Mouse (Mus musculus) liver, postnatal 0 days (tissue): Measurements from ENCODE around the gene Fam166b. TPM values are rescaled to one million over a fixed set of nuclear protein-coding genes. Genes with fewer than 3 reads are reported as not detected.

ENCODE experiments used
- ATAC-seq: fragments of 200-750 bp; cut with Nextera tagmentation; 2 replicates; pipeline ENCODE4 v1.8.0; 2017; ENCODE audit warnings: mild to moderate bottlenecking, moderate library complexity
- DNase-seq: peaks from one replicate; pipeline ENCODE4 v3.0.0-alpha.2; 2016
- H3K27ac ChIP-seq: fragments of 300-500 bp; sonication (generic); 2 replicates; pipeline ENCODE4 v1.5.1; 2014; ENCODE audit warnings: antibody characterized with exemption, moderate library complexity, mild to moderate bottlenecking, low read depth
- H3K27me3 ChIP-seq: fragments of 300-500 bp; sonication (generic); 2 replicates; pipeline ENCODE4 v1.6.1; 2014; ENCODE audit warnings: low read length, control low read depth, mixed read lengths; ENCODE audit not compliant: insufficient read depth
- H3K36me3 ChIP-seq: fragments of 300-500 bp; sonication (generic); replicated peaks from 2 replicates; pipeline ENCODE4 v1.6.1; 2014; ENCODE audit warnings: mild to moderate bottlenecking, control low read depth, low read length, moderate library complexity, mixed read lengths; ENCODE audit not compliant: insufficient read depth
- H3K4me1 ChIP-seq: fragments of 300-500 bp; sonication (generic); 2 replicates; pipeline ENCODE4 v1.6.1; 2014; ENCODE audit warnings: antibody characterized with exemption, mild to moderate bottlenecking, control low read depth; ENCODE audit not compliant: insufficient read depth
- H3K4me2 ChIP-seq: fragments of 300-500 bp; sonication (generic); 2 replicates; pipeline ENCODE4 v1.6.1; 2014; ENCODE audit warnings: low read depth, mild to moderate bottlenecking, low read length, moderate library complexity, mixed read lengths
- H3K4me3 ChIP-seq: fragments of 300-500 bp; sonication (generic); 2 replicates; pipeline ENCODE4 v1.5.1; 2014; ENCODE audit warnings: low read depth, low read length
- H3K9ac ChIP-seq: fragments of 300-500 bp; sonication (generic); replicated peaks from 2 replicates; pipeline ENCODE4 v1.6.1; 2014; ENCODE audit warnings: mild to moderate bottlenecking, moderate library complexity
- H3K9me3 ChIP-seq: fragments of 300-500 bp; sonication (generic); 2 replicates; pipeline ENCODE4 v1.6.1; 2016; ENCODE audit warnings: mild to moderate bottlenecking, control low read depth, low read length, mixed read lengths
- CTCF ChIP-seq: sonication (generic); IDR thresholded peaks from 2 replicates; pipeline ENCODE4 v1.5.1; 2016; ENCODE audit warnings: antibody characterized with exemption, low read depth
- EP300 ChIP-seq: IDR thresholded peaks from 2 replicates; pipeline ENCODE4 v1.6.1; 2016; ENCODE audit warnings: antibody characterized with exemption, low read depth, mild to moderate bottlenecking
- WGBS: fragments of 180-500 bp; shearing (Covaris S2); extraction: QIAGEN DNeasy Blood & Tissue Kit; methylation state at CpG from one replicate; pipeline ENCODE4 v1.1.7; 2014; ENCODE audit not compliant: insufficient replicate concordance; 5-methylcytosine and 5-hydroxymethylcytosine counted together
- polyA plus RNA-seq: library from polyadenylated mRNA; unstranded; fragments of >200 nt; fragmentation: Nextera tagmentation; extraction: Ambion mirVana; gene quantifications from 2 replicates; pipeline ENCODE4 v1.2.1, GENCODE M21; 2015

Gene Fam166b
- polyA plus RNA-seq, 1 experiment from 2014 or later: 0.14 TPM

- Histone ChIP-seq H3K27ac (no peak overlapping the region), H3K4me1 (peaks cover 13% of the 10 kb centered on the region), H3K4me3 (no peak overlapping the region), H3K27me3 (no peaks in the 10 kb centered on the region), H3K36me3 (no peaks in the 10 kb centered on the region), H3K9me3 (no peaks in the 10 kb centered on the region), H3K9ac (no peak overlapping the region), H3K4me2 (no peak overlapping the region)
- WGBS: 51% methylated on average over 10 of the region's 10 CpGs
- no peak for ATAC-seq
- DNase-seq: no peak
- no peak for TF ChIP-seq EP300
- no peak for TF ChIP-seq CTCF
These were observed 28.0 kb downstream of the Fam166b start for GRCm38 (mm10) chr4:43400976-43401375.

GRCm38 (mm10) chr4:43399391-43400131 is 29.4 kb downstream of the Fam166b start:
- peak overlapping the region; percentile 39; the same call in 1 of the 2 replicates for H3K27ac ChIP-seq

GRCm38 (mm10) chr4:43398829-43399331 is 30.1 kb downstream of the Fam166b start:
- peaks cover 27% of the 10 kb centered on the region for H3K4me1 ChIP-seq
- H3K9me3 ChIP-seq: no peaks in the 10 kb centered on the region
- peak overlapping the region; percentile 39 for H3K27ac ChIP-seq
- H3K4me3 ChIP-seq: no peak overlapping the region
- no peak for TF ChIP-seq CTCF
- TF ChIP-seq EP300: no peak
- no peaks in the 10 kb centered on the region for H3K36me3 ChIP-seq
- 0 out of 2 replicates have a peak overlapping the region, but pooled peaks have one; percentile 9 for H3K4me2 ChIP-seq
- no peaks in the 10 kb centered on the region for H3K27me3 ChIP-seq
- 53% methylated on average over 17 of the region's 17 CpGs for WGBS
- DNase-seq (peak; percentile 34), ATAC-seq (no peak)
- no peak overlapping the region for H3K9ac ChIP-seq

More at GRCm38 (mm10) chr4:43399391-43400131, 29.4 kb downstream of the Fam166b start:
- H3K4me2 ChIP-seq: peak overlapping the region; percentile 9; the same call in 1 of the 2 replicates
- ATAC-seq (no peak), DNase-seq (no peak)
- 77% methylated on average over 31 of the region's 31 CpGs for WGBS
- H3K4me3 ChIP-seq: no peak overlapping the region
- no peaks in the 10 kb centered on the region for H3K36me3 ChIP-seq
- no peaks in the 10 kb centered on the region for H3K27me3 ChIP-seq
- H3K9me3 ChIP-seq: no peaks in the 10 kb centered on the region
- H3K9ac ChIP-seq: no peak overlapping the region
- H3K4me1 ChIP-seq: peaks cover 22% of the 10 kb centered on the region
- no peak for TF ChIP-seq CTCF
- TF ChIP-seq EP300: no peak

- WGBS: 81% methylated on average over 4 of the region's 4 CpGs
- ATAC-seq: no peak
- H3K27ac ChIP-seq: no peak overlapping the region
- no peaks in the 10 kb centered on the region for H3K27me3 ChIP-seq
- DNase-seq: no peak
- H3K36me3 ChIP-seq: no peaks in the 10 kb centered on the region
- H3K4me2 ChIP-seq: no peak overlapping the region
- TF ChIP-seq EP300: no peak
- no peak for TF ChIP-seq CTCF
- H3K4me3 ChIP-seq: no peak overlapping the region
- no peaks in the 10 kb centered on the region for H3K9me3 ChIP-seq
- H3K4me1 ChIP-seq: peaks cover 29% of the 10 kb centered on the region
- H3K9ac ChIP-seq: no peak overlapping the region
These were observed 30.9 kb downstream of the Fam166b start for GRCm38 (mm10) chr4:43398014-43398413.

GRCm38 (mm10) chr4:43396381-43396780 is 32.6 kb downstream of the Fam166b start:
- Histone ChIP-seq H3K9ac (no peak overlapping the region), H3K27me3 (no peaks in the 10 kb centered on the region), H3K4me3 (no peak overlapping the region), H3K4me1 (peaks cover 29% of the 10 kb centered on the region), H3K9me3 (no peaks in the 10 kb centered on the region), H3K4me2 (no peak overlapping the region), H3K36me3 (no peaks in the 10 kb centered on the region), H3K27ac (no peak overlapping the region)
- TF ChIP-seq CTCF (no peak), EP300 (no peak)
- WGBS: 80% methylated on average over 5 of the region's 5 CpGs
- no peak for ATAC-seq
- DNase-seq: no peak

- no peak for DNase-seq
- Histone ChIP-seq H3K27me3 (no peaks in the 10 kb centered on the region), H3K4me2 (no peak overlapping the region), H3K4me1 (peaks cover 34% of the 10 kb centered on the region), H3K9ac (no peak overlapping the region), H3K4me3 (no peak overlapping the region), H3K36me3 (no peaks in the 10 kb centered on the region), H3K27ac (peak overlapping the region; percentile 70; the same call in 1 of the 2 replicates), H3K9me3 (no peaks in the 10 kb centered on the region)
- TF ChIP-seq EP300: no peak
- no peak for TF ChIP-seq CTCF
- ATAC-seq: no peak
- WGBS: 54% methylated on average over 9 of the region's 9 CpGs
These were observed 33.1 kb downstream of the Fam166b start for GRCm38 (mm10) chr4:43395836-43396235.
